Mouse (Mus musculus) left cerebral cortex, postnatal 25 days (tissue): ENCODE measurements around the gene E430018J23Rik. TPM values are rescaled to one million over a fixed set of nuclear protein-coding genes. Genes with fewer than 3 reads are reported as not detected.
A peak's percentile ranks its signal among the peaks of the same experiment; 100 is the strongest.
"Not testable (repeated sequence)": the region's sequence is repeated elsewhere in the genome, so short reads cannot be mapped to it uniquely, and the experiment has no call there.

Experiments used
- DNase-seq, 2 experiments: peaks; one replicate each; pipeline ENCODE4 v3.0.0; 2022; ENCODE audit warnings: low spot score in 2 of 2, mixed read lengths in 1 of 2
- intact Hi-C: fragments of 180-260 bp; cut with DNase I; formaldehyde crosslinking; loops from one replicate; pipeline ENCODE4 v1.15.1; 2025
- total RNA-seq, 2 experiments: library from RNA; stranded (reverse); gene quantifications; 2 replicates each; pipeline ENCODE4 v1.2.3; 2021

The E430018J23Rik gene
- 1 to 10 TPM; 6.6 to 7.9 TPM for total RNA-seq

DNA sequence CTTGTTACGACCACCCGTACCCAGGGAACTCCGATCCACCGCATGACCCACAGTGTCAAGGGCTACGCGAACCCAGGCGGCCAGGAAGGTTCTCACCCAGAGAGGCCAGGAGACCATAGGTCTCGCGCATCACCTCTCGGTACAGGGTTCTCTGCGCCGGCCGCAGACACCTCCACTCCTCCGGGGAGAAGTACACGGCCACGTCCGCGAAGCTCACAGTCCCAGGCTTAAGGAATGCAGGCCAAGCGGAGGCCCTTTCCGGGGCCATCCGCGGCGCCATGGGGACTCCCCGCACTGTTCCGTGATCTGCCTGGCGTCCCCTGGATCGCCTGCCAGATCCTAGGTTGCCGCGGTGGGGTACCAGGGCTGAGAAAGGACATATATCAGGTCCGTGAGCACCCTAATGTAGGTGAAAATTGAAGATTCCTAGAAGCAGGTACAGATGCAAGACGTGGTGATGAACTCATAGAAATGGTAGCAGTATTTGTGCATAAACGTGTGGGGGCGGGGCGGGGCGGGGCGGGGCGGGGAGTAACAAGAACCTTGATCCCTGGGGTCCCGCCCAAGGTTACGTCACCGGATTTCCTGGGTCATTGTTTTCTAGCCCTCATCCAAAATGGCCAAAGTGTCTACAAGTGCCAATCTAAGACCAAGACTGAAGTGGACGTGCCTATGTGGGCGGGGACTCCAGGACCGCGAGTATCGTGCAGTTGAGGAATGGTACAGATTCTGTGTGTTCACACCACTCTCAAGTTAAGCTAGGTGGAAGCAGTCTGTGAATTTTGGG lies at the start of gene E430018J23Rik:
Gene E430018J23Rik, minus strand, starts transcription at position 473 of the 787 bp plus-strand sequence.
- intact Hi-C loops: no loop called here
- DNase-seq: peak; percentile 95 to 99

DNA sequence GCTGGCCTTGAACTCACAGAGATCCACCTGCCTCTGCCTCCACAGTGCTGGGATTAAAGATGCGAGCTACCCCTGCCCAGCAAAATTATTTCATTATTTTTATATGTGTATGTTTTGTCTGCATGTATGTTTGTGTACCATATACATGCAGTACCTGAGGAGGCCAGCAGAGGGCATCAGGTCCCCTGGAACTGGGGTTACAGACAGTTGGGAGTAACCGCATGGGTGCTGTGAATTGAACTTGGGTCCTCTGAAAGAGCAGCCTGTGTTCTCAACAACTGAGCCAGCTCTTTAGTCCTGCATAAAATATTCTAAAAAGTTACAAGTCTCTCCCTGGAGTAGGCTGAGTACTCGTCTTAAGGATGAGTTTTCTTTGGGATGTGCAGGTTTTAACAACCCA lies 44.3 kb upstream of the E430018J23Rik start:
- no peak for DNase-seq
- intact Hi-C loops: no loop called here

DNA sequence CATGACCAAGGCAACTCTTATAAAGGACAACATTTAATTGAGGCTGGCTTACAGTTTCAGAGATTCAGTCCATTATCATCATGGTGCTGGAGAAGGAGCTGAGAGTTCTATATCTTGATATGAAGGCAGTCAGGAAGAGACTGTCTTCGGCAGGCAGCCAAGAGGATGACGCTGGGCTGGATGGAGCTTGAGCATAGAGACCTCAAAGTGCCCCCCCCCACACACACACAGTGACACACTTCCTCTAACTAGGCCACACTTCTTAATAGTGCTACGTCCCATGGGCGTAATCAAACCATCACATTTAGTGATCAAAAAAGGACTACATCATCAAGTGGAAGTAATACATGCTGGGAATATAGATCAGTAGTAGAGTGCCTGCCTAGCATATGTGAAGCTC lies 41.8 kb upstream of the E430018J23Rik start:
- intact Hi-C loops: no loop called here
- DNase-seq: no peak

DNA sequence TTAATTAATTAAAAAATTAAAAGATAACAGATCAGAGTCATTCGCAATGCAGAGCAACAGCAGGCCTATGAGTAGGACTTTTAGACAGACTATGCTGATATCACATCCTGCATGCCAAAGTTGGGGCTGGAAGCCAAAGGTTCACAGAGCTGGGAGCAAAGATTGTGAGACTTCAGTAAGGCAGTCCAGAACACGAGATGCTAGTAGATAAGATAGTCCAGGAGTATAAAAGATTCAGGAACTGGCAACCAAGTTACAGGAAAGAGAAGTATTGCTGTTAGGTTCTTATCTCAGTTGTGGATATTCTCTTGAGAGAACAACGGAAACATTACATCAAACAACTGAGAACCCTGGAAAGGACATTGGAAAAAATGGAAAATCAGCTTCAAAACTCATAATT lies 32.9 kb upstream of the E430018J23Rik start:
- no peak for DNase-seq
- intact Hi-C loops: no loop called here

DNA sequence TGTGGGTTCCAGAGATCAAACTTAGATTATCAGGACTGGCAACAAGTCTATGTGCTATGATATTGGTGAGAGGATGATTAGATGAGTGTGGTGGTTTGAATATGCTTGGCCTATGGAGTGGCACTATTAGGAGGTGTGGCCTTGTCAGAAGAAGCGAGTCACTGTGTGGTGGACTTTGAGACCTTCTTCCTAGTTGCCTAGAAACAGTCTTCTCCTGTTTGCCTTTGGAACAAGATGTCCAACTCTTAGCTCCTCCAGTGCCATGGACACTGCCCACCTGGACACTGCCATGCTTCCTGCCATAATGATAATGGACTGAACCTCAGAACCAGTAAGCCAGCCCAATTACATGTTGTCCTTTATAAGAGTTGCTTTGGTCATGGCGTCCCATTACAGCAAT lies 32.5 kb upstream of the E430018J23Rik start:
- DNase-seq: no peak
- intact Hi-C loops: no loop called here

DNA sequence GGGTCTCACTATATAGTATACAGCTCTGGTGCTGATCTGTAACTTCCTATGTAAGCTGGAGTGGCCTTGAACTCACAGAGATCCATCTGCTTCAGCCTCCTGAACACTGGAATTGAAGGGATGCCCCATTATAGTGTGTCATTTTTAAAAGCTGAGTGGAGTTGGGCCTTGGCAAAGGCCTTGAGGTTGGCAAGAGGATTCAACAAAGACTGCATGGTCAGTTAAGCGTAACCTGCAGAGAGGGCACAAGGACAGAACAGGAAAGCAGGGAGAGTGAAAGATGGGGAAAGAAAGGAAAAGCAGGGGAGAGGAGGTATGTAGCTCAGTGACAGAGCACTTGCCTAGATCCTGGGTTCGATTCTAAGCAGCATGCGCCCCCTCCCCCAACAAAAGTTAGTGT lies 31.9 kb upstream of the E430018J23Rik start:
- no peak for DNase-seq
- intact Hi-C loops: no loop called here

DNA sequence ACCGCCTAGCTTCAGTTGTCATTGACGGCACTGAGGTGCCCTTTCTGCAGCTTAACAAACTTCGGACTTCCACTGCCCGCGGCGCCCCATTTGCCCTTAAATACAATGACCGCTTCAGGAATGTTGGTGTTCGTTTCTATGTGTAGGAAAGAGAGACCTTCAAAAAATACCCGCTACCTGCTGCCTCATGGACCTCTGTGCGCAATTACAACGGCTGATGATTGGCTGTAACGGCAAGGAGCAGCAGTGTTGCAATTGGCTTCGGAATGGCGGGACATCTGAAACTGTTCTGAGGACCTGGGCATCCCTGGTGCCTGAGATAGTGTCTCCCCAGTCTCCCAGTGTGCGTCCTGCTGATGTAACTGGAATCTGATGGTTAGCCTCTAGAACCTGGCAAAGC lies 28.8 kb upstream of the E430018J23Rik start:
- intact Hi-C loops: no loop called here
- DNase-seq: peak; percentile 42 to 65

DNA sequence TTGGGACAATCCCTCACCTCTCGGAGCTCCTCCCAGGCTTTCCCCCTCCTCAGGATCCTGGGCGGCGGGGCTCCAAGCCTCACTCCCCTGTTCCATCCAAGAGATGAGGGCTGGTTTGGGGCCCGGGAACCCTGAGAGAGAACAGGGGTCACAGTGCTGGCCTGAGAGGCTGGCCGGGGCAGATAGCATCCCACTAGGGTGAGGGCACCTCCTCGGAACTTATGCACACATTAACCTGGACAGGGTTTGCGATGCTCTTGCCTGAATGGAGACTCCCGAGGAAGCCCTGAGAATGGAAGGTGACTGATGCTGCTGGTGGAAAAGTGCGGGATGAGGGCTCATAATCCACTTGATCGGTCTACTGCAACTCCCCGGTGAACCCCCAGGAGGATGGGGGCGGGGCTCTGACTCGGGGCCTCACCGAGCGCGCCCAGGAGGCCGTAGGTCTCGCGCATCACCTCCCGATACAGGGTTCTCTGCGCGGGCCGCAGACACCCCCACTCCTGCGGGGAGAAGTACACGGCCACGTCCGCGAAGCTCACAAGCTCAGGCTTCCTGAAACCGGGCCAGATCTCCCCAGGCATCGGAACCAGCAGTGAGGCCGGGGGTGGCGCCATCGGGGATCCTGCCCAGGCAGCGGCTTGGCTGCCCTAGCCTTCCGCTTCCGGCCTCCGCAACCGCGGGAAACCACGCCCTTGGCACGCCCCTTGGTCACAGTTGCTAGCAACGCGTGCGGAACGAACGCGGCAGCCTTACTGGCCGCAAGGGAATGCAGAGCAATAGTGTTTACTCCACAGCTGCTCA lies 28.2 kb upstream of the E430018J23Rik start, which contains the start of gene Zfp688:
Gene Zfp688, minus strand, starts transcription at position 681 of the 804 bp plus-strand sequence.
- DNase-seq: peak; percentile 89 to 93
- intact Hi-C loops: no loop called here

DNA sequence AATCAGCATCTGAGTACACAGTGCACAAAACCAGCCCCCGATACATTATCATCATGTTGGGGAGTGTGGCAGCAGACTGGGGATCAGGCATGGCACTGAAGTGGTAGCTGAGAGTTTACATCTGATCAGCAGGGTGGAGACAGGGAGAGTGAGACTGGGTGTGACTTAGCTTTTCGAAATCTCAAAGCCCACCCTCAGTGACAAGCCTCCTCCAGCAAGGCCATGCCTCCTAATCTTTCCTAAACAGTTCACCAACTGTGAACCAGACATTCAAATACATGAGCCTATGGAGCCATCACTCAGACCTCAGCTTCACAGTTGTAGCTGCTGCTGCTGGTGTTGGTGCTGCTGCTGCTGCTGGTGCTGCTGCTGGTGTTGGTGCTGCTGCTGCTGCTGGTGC lies 18.0 kb upstream of the E430018J23Rik start:
- intact Hi-C loops: no loop called here
- DNase-seq: no peak

DNA sequence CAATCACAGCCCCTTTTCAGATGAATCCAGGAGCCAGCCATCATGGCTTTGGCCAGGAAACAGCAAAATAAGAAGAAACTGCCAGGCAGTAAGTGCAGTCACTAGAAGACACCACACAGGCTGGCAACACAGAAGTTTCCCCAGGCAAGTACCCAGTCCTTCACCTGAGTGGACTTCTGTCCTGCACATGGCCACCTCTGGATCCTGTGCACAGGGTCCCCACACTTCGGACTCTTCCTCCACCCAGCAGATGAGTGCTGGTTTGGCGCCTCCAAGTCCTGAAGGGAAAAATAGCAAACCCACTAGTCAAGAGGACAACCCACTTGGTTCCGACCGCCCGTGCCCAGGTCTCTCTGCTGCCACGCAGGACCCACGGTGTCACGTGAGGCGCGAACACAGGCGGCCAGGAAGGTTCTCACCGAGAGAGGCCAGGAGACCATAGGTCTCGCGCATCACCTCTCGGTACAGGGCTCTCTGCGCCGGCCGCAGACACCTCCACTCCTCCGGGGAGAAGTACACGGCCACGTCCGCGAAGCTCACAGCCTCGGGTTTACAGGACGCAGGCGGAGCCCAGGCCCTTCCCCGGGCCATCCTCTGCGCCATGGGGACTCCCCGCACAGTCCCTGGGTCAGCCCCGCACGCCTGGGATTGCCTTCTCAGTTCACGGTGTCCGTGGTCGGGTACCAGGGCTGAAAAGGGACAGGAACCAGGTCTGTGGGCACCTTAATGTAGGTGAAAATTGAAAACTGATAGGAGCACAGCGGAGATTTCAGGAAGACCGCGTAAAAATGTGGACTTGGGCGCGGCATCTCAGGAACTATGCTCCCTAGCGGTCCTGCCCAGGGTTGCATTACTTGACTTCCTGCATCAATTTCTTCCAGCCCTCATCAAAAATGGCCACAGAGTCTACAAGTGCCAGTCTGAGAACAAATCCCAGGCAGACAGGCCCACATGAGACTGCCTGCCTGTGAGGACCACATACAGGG lies 12.9 kb upstream of the E430018J23Rik start, which contains the start of gene Zfp764:
Gene Zfp764, minus strand, starts transcription at position 821 of the 986 bp plus-strand sequence.
- intact Hi-C loops: not testable (repeated sequence)

DNA sequence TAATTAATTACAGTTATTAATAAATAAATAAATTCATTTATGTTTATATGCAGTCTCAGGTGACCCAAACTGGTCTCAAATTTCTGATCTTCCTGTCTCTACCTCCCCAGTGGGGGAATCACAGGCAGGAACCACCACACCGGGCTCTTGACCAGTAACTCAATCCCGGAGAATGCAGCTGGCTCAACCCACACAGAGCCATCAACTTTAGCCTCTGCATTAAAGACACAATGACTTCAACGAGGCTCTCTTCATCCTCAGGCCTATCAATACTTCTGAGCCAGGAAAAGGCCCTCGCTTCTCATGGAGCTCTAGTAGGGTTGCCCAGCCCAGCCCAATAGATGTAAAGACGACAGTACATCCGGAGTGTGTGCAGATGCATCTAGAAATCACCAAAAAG lies 10.7 kb upstream of the E430018J23Rik start:
- DNase-seq, intact Hi-C loops: not testable (repeated sequence)

More for the DNA sequence above, 12.9 kb upstream of the E430018J23Rik start, which contains the start of gene Zfp764:
- DNase-seq: peak; percentile 86 to 89

DNA sequence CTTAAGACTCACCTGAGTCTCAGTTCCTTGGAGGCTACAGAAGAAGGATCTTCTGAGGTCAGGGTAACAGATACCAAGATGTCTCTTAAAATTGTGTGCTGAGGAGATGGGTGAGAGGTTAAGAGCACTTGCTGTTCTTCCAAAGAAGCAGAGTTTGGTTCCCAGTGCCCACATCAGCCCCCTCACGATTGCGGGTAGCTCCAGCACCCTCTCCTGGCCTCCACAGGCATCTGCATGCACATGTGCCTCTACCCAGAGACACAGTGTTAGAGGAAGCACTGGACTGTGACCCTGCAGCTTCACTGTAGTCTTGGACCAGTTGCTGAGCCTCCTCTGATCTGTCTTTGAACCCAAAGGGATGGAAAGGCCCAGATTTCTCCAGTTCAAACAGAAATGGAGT lies 9.6 kb upstream of the E430018J23Rik start:
- intact Hi-C loops: no loop called here
- DNase-seq: no peak

DNA sequence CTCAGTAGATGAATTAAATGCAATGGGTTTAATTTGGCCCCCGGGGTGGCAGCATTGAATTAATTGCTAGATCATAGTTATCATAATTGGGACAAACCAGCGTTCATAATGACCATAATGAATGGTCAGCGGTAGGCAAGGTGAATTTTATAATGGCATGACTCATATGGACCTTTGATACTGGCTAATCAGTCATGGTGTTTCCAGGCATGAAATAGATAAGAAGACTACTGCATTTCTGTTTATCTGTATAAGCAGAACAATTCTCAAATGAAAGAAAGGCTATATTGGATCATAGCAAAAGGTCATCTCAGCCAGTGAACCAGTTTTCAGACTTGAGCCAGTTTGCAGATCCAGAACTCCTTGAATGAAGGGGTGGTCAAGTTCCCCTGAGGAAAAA lies 6.9 kb upstream of the E430018J23Rik start:
- intact Hi-C loops: no loop called here
- DNase-seq: no peak

DNA sequence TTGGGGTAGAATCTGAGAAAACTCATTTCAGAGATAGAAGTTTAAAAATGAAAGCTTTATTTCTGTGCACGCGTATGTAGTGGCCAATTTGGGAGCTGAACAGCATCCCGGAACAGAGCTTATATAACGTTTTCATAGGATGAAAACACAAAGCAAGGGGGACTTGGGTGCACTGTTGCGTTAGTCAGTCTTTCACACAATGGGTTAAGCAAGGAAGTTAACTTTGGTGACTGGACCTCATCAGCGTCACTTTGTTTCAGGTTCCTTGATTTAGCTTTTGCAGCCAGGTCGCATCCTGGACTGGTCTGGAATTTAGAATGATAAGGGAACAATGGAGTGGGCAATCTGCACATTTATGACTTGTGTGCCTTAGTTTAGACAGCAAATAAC lies 510 bp upstream of the E430018J23Rik start:
- intact Hi-C loops: no loop called here
- DNase-seq: no peak

DNA sequence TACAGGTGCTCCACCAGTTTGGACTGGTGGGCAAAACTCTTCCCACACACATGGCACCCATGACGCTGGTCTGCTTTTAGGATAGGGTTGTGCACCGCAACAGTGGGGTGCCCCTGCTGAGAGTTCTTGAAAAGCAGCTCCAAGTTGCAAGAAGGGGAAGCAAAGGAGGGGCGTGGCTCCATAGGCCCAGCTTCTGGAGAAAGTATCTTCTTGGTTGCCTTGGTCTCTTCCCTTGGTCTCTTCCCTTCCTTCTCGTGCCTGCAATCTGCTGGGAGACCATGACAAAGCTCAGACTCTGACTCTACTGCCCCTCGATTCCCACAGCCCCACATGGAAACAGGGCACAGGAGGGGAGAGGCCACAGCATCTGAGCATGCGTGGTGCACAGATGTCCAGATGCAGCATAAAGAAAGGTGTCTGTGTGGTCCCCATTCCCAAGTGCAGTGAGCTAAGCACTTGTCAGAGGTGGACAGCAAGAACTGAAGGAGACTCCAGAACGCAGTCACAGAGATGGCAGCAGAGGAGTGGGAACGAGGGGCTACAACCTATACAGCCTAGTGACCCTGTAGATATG lies 1.1 kb downstream of the E430018J23Rik start:
- DNase-seq: no peak
- intact Hi-C loops: no loop called here

DNA sequence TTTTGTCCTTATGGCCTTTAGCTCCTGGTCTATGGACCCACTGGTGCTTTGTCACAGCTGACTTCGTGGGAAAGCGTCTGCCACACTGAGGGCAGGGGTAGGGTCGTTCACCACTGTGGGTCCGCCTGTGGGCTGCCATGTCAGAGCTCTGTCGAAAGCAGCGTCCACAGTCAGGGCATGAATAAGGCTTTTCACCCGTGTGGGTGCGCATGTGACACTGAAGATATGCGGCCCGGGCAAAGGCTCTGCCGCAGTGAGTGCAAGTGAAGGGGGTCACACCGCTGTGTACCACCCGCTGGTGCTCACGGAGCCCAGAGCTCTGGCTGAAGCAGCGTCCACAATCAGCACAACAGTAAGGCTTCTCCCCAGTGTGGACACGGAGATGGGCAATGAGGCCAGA lies 1.9 kb downstream of the E430018J23Rik start:
- DNase-seq: no peak
- intact Hi-C loops: no loop called here

DNA sequence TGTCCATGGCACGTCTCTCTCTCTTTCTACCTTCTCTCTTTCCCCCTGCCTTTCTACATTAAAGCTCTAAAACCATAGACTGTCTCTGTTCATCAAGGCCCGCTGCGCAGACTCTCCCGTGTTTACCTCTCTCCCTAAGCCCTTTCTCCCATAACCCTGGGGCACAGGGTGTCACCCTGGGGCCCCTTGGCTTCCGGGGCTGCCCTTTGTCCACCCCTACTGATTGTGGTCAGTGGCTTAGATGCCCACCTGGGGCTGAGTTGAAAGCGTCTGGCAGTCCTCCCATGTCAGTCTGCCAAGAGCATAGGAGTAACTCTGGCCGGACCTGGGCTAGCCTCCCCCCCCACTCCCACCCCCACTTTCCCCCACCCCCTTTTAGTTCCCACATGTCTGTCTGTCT lies 3.1 kb downstream of the E430018J23Rik start:
- intact Hi-C loops: no loop called here
- DNase-seq: no peak

DNA sequence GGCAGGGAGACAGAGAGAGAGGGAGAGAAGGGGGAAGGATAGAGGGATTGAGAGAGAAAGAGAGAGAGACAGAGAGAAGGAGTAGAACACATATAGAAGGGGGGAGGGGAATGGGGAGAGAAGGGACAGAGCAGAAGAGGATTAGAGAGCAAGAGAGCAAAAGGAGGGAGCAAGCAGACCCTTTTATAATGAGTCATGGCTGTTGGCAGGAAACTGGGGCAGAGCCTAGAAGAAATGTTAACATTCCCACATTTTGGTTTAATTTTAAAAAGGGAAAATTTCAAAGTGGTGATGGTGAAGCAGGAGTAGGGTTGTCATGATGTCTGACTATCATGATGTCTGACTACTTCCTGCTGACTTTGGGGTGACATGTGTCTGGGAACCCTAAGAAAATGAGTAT lies 5.2 kb downstream of the E430018J23Rik start:
- DNase-seq, intact Hi-C loops: not testable (repeated sequence)
